Mouse (Mus musculus): Measurements from ENCODE around the gene Itga5. TPM values are rescaled to one million over a fixed set of nuclear protein-coding genes. Genes with fewer than 3 reads are reported as not detected.
A peak's percentile ranks its signal among the peaks of the same experiment; 100 is the strongest.

Gene Itga5
- polyA plus RNA-seq, 1 experiment from 2014 or later: 111 TPM

DNA sequence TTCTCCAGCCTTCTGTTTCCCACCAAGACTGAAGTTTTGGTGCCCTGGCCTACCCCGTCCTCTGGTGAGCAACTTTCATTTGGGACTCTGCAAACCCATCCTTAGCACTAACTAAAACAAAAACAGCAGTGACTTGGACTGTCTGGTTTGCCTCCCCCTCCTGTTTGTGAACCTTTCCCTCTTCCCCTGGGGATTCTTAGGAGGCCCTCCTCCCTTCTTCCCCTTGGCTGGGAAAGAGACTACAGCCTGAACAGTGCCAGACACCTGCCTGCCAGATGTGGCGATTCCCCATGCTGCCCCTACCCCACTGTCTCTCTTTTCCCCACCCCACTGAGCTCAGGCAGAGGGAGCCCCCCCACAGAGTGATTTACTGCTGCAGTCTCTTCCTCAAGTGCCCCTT, 65.5 kb downstream of the Itga5 start:
- Histone ChIP-seq H3K4me1 (replicated peaks) (peaks cover 62% of the 10 kb centered on the region), H3K4me3 (no peak overlapping the region), H3K27me3 (replicated peaks) (no peaks in the 10 kb centered on the region), H3K4me2 (no peak overlapping the region), H3K36me3 (peaks cover 34% of the 10 kb centered on the region), H3K9ac (0 out of 2 replicates have a peak overlapping the region, but pooled peaks have one; percentile 28), H3K9me3 (replicated peaks) (no peaks in the 10 kb centered on the region), H3K27ac (ENCODE audit: poor library complexity, severe bottlenecking) (peak overlapping the region; percentile 63)
- 27% methylated on average over 2 of the region's 2 CpGs for WGBS
- ATAC-seq (ENCODE audit: insufficient number of reproducible peaks, low FRiP score): no peak

DNA sequence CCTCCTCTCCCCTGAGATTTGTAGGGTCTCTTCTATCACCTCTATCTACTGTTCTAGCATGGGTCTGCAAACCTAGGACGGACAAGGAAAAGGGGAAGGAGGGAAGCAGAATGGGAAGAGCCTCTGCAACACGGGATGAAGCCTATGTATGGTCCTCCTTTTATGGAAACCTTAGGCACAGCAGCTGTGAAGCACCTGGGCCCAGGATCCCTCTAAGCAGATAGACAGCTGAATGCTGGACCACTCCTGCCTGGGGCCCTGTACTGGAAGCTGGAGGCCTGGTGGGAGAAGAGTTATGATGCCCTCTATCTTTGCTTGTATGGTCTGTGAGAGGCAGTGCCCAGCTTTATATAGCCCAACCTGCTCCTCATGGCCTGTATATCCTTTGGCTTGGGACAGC, 66.0 kb downstream of the Itga5 start:
- Histone ChIP-seq H3K4me3 (peak overlapping the region; percentile 28; the same call in 1 of the 2 replicates), H3K27me3 (replicated peaks) (no peaks in the 10 kb centered on the region), H3K4me1 (replicated peaks) (peaks cover 64% of the 10 kb centered on the region), H3K36me3 (peaks cover 35% of the 10 kb centered on the region), H3K4me2 (peak overlapping the region; percentile 64), H3K27ac (ENCODE audit: poor library complexity, severe bottlenecking) (peak overlapping the region; percentile 63), H3K9ac (0 out of 2 replicates have a peak overlapping the region, but pooled peaks have one; percentile 55), H3K9me3 (replicated peaks) (no peaks in the 10 kb centered on the region)
- ATAC-seq (ENCODE audit: insufficient number of reproducible peaks, low FRiP score): no peak
- WGBS: 28% methylated on average over 2 of the region's 2 CpGs

DNA sequence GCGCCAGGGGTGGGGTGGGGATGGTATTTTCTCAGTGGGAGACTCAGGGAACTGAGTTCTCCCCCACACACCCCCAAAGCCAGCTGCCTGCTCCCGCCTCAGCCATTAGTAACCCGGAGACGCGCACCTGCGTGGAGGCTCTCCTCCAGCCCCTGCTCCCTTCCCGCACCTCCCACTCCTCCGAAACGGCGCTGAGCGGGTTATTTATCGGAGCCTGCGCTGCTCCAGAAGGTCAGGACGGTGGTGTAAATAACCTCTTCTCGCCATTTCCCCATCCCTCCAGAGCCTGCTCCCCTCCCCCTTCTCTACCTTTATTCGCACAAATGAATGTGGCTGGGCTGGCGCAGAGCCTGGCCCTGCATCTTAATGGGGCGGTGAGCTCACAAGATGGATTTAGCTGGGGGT, 66.5 kb downstream of the Itga5 start:
- peak overlapping the region; percentile 55 for H3K9ac ChIP-seq

DNA sequence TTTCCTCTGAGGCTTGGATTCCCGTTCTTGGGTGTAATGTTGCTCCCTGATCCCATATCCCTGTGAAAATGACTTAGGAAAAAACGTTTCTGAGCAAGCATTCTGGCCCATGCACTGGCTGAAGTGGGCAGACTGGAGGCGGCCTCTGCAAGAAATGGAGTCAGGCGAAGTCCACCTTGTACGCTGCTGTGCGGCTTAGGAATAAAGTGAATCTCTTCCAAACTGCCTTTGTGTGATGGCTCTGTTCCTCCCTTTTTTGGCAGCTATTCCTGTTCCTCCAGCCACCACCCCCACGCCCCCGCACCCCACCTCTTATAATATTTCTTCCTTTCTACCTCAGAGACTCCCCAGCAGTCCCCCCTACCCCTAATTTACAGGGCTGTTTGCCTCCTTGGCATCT, 66.9 kb downstream of the Itga5 start:
- 49% methylated on average over 8 of the region's 8 CpGs for WGBS
- ATAC-seq (ENCODE audit: insufficient number of reproducible peaks, low FRiP score): no peak
- 0 out of 2 replicates have a peak overlapping the region, but pooled peaks have one; percentile 63 for H3K27ac ChIP-seq (ENCODE audit: poor library complexity, severe bottlenecking)
- H3K4me1 ChIP-seq (replicated peaks): peaks cover 63% of the 10 kb centered on the region
- H3K4me3 ChIP-seq: peak overlapping the region; percentile 28; the same call in 1 of the 2 replicates
- H3K27me3 ChIP-seq (replicated peaks): no peaks in the 10 kb centered on the region
- H3K36me3 ChIP-seq: peaks cover 39% of the 10 kb centered on the region
- H3K4me2 ChIP-seq: peak overlapping the region; percentile 64
- H3K9me3 ChIP-seq (replicated peaks): no peaks in the 10 kb centered on the region
- peak overlapping the region; percentile 55 for H3K9ac ChIP-seq

More for the DNA sequence above, 66.5 kb downstream of the Itga5 start:
- Histone ChIP-seq H3K4me2 (peak overlapping the region; percentile 64), H3K4me3 (peak overlapping the region; percentile 28), H3K27ac (ENCODE audit: poor library complexity, severe bottlenecking) (peak overlapping the region; percentile 63; the same call in 1 of the 2 replicates), H3K4me1 (replicated peaks) (peaks cover 66% of the 10 kb centered on the region), H3K27me3 (replicated peaks) (no peaks in the 10 kb centered on the region), H3K36me3 (peaks cover 39% of the 10 kb centered on the region), H3K9me3 (replicated peaks) (no peaks in the 10 kb centered on the region)
- 14% methylated on average over 18 of the region's 18 CpGs for WGBS
- ATAC-seq (ENCODE audit: insufficient number of reproducible peaks, low FRiP score): no peak

DNA sequence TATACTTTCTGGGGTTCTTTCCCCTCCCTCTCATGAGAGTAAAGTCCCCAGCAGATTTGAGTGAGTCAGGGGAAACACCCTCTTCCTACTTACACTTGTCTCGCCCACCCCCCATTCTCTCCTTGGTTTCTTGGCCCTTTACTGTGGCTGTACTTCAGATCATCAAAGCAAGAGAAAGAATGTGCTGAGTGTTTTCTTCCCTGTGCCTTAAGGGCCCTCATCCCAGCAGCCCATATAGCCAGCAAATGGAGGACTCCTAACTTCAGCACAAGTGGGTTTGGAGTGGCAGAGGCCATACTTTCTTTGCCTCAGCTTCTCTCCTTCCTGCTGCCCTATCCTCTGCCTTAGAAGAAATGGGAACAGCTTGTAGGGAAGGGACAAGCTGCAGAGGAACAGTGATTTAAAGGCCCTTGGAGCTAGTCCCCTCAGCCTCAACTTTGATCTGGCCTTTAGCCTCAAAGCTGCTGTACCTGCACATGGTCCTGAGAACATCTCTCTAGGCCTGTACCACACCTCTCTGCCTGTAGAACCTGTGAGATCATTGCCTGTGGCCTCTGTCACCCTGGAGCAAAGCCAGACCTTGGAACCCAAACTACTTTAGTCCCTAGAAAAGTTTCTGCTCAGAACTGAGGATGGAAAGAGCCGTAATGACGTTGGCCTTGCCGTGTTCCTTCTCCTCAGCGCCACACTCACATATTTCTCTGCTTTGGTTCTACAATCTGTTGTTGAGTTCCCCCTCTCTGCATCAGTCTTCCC, 67.5 kb downstream of the Itga5 start:
- Histone ChIP-seq H3K4me1 (replicated peaks) (peaks cover 56% of the 10 kb centered on the region), H3K27me3 (replicated peaks) (no peaks in the 10 kb centered on the region), H3K27ac (ENCODE audit: poor library complexity, severe bottlenecking) (no peak overlapping the region), H3K9me3 (replicated peaks) (no peaks in the 10 kb centered on the region), H3K4me3 (no peak overlapping the region), H3K4me2 (no peak overlapping the region), H3K9ac (peak overlapping the region; percentile 55; the same call in 1 of the 2 replicates), H3K36me3 (peaks cover 39% of the 10 kb centered on the region)
- WGBS: 82% methylated on average over 5 of the region's 5 CpGs
- no peak for ATAC-seq (ENCODE audit: insufficient number of reproducible peaks, low FRiP score)

DNA sequence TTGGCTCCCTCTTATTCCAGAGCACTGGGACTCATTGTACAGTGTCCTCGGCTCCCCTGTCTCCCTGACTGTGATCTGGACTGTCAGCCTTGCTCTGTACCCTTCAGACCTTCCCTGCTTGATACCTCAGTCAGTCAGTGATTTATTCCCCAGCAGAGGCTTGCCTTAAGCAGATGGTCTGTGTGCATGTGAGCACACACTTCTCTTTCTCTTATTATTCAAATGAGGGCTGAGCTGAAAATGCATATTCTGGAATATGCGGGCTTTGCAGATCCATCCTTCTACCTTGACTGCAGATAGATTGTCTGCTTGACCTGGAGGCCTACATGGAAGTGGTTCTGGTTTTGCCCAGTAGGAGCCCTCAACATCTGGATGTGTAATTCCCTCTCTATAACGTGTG, 68.5 kb downstream of the Itga5 start:
- Histone ChIP-seq H3K27ac (ENCODE audit: poor library complexity, severe bottlenecking) (no peak overlapping the region), H3K27me3 (replicated peaks) (no peaks in the 10 kb centered on the region), H3K4me2 (no peak overlapping the region), H3K4me3 (no peak overlapping the region), H3K4me1 (replicated peaks) (peaks cover 46% of the 10 kb centered on the region), H3K36me3 (peaks cover 49% of the 10 kb centered on the region), H3K9me3 (replicated peaks) (no peaks in the 10 kb centered on the region), H3K9ac (no peak overlapping the region)
- ATAC-seq (ENCODE audit: insufficient number of reproducible peaks, low FRiP score): no peak
- 79% methylated on average over 3 of the region's 3 CpGs for WGBS

DNA sequence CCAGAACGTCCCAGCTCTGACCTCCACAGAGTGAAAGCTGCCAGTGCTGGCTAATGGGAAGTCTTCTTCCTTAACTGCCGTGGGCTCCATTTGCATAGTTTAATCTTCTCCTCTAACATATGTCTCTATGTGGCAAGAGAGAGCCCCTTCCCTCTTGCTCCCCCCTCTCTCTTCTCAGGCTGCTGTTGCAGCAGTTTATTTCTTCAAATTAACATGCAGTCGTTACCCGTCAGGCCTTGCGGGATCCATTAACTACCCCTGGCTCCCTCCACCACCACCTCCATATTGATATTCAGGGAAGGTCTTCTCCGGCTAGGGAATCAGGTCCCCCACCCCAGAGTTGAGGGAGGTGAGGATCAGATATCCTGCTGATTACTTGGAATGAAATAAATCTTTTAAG, 69.2 kb downstream of the Itga5 start:
- H3K4me3 ChIP-seq: no peak overlapping the region
- H3K36me3 ChIP-seq: peaks cover 56% of the 10 kb centered on the region
- H3K27me3 ChIP-seq (replicated peaks): no peaks in the 10 kb centered on the region
- 0 out of 2 replicates have a peak, but pooled peaks cover under 1% of the 10 kb centered on the region for H3K9me3 ChIP-seq (replicated peaks)
- no peak overlapping the region for H3K27ac ChIP-seq (ENCODE audit: poor library complexity, severe bottlenecking)
- no peak overlapping the region for H3K4me2 ChIP-seq
- WGBS: 83% methylated on average over 6 of the region's 6 CpGs
- no peak overlapping the region for H3K9ac ChIP-seq
- ATAC-seq (ENCODE audit: insufficient number of reproducible peaks, low FRiP score): no peak
- H3K4me1 ChIP-seq (replicated peaks): peaks cover 39% of the 10 kb centered on the region

DNA sequence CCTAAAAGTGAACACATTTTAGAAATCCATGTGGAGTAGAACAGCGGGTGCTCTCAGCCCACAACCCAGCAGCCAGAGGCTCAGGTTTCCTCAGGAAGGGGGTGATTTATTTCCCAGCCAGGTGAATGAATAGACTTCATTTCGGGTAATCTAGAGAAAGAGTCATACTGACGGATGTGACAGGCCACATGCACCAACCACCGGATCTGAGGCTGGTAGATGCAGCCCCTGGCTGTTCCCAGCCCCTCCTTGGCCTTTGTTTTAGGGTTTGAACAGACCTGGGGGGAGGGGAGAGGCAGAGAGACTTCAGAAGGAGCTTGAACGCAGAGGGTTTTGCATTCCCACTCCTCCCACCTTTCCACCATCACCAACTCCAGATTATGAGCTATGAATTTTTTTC, 70.7 kb downstream of the Itga5 start:
- H3K4me1 ChIP-seq (replicated peaks): peaks cover 25% of the 10 kb centered on the region
- H3K4me3 ChIP-seq: no peak overlapping the region
- peaks cover 69% of the 10 kb centered on the region for H3K36me3 ChIP-seq
- 34% methylated on average over 5 of the region's 5 CpGs for WGBS
- H3K27ac ChIP-seq (ENCODE audit: poor library complexity, severe bottlenecking): no peak overlapping the region
- H3K27me3 ChIP-seq (replicated peaks): no peaks in the 10 kb centered on the region
- H3K4me2 ChIP-seq: no peak overlapping the region
- no peak for ATAC-seq (ENCODE audit: insufficient number of reproducible peaks, low FRiP score)
- no peak overlapping the region for H3K9ac ChIP-seq
- H3K9me3 ChIP-seq (replicated peaks): 0 out of 2 replicates have a peak, but pooled peaks cover 5% of the 10 kb centered on the region

DNA sequence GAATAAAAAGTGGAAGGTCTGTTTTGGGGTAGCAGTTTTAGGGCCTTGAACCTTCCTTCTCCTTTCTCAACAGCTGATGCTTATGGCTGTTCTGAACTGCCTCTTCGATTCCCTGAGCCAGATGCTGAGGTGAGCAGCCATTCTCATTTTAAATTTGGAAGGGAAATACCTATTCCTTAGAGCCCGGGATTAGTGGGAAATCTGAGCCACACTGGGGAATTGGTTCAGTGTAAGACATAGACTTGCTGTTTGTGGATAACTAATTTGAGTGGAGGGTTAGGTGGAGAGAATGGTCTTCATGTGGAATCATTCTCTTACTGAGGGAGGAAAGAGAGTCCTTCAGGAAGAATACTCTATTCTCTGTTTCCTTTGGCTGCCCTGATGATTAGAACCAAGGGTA, 71.9 kb downstream of the Itga5 start:
- Histone ChIP-seq H3K9ac (no peak overlapping the region), H3K4me3 (no peak overlapping the region), H3K27me3 (replicated peaks) (no peaks in the 10 kb centered on the region), H3K36me3 (peaks cover 77% of the 10 kb centered on the region), H3K27ac (ENCODE audit: poor library complexity, severe bottlenecking) (no peak overlapping the region), H3K4me2 (no peak overlapping the region), H3K4me1 (replicated peaks) (peaks cover 17% of the 10 kb centered on the region), H3K9me3 (replicated peaks) (0 out of 2 replicates have a peak, but pooled peaks cover 5% of the 10 kb centered on the region)
- 79% methylated on average over 2 of the region's 2 CpGs for WGBS
- ATAC-seq (ENCODE audit: insufficient number of reproducible peaks, low FRiP score): no peak
